8 mouse cellular contexts compared by ENCODE assay signal in genomic region chr4:127168211-127168913, GRCm38 (mm10). TPM values are rescaled to one million over a fixed set of nuclear protein-coding genes. Genes with fewer than 3 reads are reported as not detected.
DNase-seq lines count a peak whose midpoint lies in the region; ATAC-seq lines count a peak whose summit lies in the region.

No protein-coding gene starts in this region.

- H3K9ac ChIP-seq in intestine, embryonic 16.5 days (ENCODE audit: low read depth, low read length) = peak overlapping the region; percentile 71
- no peak overlapping the region for H3K9ac ChIP-seq in liver, embryonic 11.5 days (ENCODE audit: low read depth, low read length)

- H3K4me2 ChIP-seq in intestine, embryonic 16.5 days (ENCODE audit: low read depth, low read length) = peak overlapping the region; percentile 99
- H3K4me2 ChIP-seq in liver, embryonic 11.5 days = peak overlapping the region; percentile 94

- H3K27me3 ChIP-seq in intestine, embryonic 16.5 days (replicated peaks; ENCODE audit: control insufficient read depth, insufficient read depth, low read length) = peaks cover 33% of the 10 kb centered on the region
- peaks cover 61% of the 10 kb centered on the region for H3K27me3 ChIP-seq in liver, embryonic 11.5 days (replicated peaks; ENCODE audit: control insufficient read depth, insufficient read depth, low read length)

- H3K27ac ChIP-seq in intestine, embryonic 16.5 days (ENCODE audit: low read length) = no peak overlapping the region
- H3K27ac ChIP-seq in liver, embryonic 11.5 days (ENCODE audit: low read depth, low read length) = no peak overlapping the region

- H3K9me3 ChIP-seq in intestine, embryonic 16.5 days (ENCODE audit: control insufficient read depth, low read length) = no peaks in the 10 kb centered on the region
- H3K9me3 ChIP-seq in liver, embryonic 11.5 days (ENCODE audit: control insufficient read depth, low read length) = no peaks in the 10 kb centered on the region

- H3K4me1 ChIP-seq in intestine, embryonic 16.5 days (ENCODE audit: control insufficient read depth, insufficient read depth, low read length) = peaks cover 12% of the 10 kb centered on the region; the same call in 1 of the 2 replicates
- H3K4me1 ChIP-seq in liver, embryonic 11.5 days (replicated peaks; ENCODE audit: control insufficient read depth, insufficient read depth, low read length) = peaks cover 8% of the 10 kb centered on the region

- peak; percentile 28 for DNase-seq in urinary bladder, adult 2 months (ENCODE audit: low spot score)
- DNase-seq in urinary bladder, postnatal 10 days (ENCODE audit: low spot score) = no peak
- DNase-seq in cerebellum, adult 9-10 months = peak; percentile 85
- DNase-seq in forelimb bud, embryonic 11.5 days (ENCODE audit: low read depth, low spot score) = peak; percentile 25
- DNase-seq in liver, embryonic 11.5 days (ENCODE audit: low spot score) = peak; percentile 65
- DNase-seq in testis, postnatal 10 days (ENCODE audit: low spot score) = peak; percentile 68

- WGBS in intestine, embryonic 16.5 days = 0% methylated on average over 39 of the region's 39 CpGs
- under 1% methylated on average over 39 of the region's 39 CpGs for whole genome bisulfite sequencing in liver, embryonic 11.5 days

- peak overlapping the region; percentile 75 for H3K4me3 ChIP-seq in intestine, embryonic 16.5 days (ENCODE audit: low read length)
- H3K4me3 ChIP-seq in liver, embryonic 11.5 days (ENCODE audit: low read depth, low read length) = peak overlapping the region; percentile 63

- H3K36me3 ChIP-seq in intestine, embryonic 16.5 days (ENCODE audit: control insufficient read depth, insufficient read depth, low read length) = no peaks in the 10 kb centered on the region
- H3K36me3 ChIP-seq in liver, embryonic 11.5 days (ENCODE audit: control insufficient read depth, insufficient read depth, low read length) = no peaks in the 10 kb centered on the region

- ATAC-seq in intestine, embryonic 16.5 days = peak; percentile 80
- peak; percentile 63 for ATAC-seq in liver, embryonic 11.5 days (replicated peaks; ENCODE audit: low FRiP score)
- peak; percentile 27; the same call in 1 of the 2 replicates for ATAC-seq in monocyte, adult 5-6 weeks (replicated peaks; ENCODE audit: insufficient number of reproducible peaks, low FRiP score, low TSS enrichment, poor library complexity, severe bottlenecking)

RNA-seq across cellular contexts. Expression of gene Dlgap3, which starts 0.6 kb away (rescaled TPM):
- 0.16 and 0.18 TPM in 2 replicates for polyA plus RNA-seq in urinary bladder, adult 2 months (2012; rRNA removed)
- 0.50 and 0.75 TPM in 2 replicates for polyA plus RNA-seq in intestine, embryonic 16.5 days (2015; fragmentation: Nextera tagmentation; extraction: Ambion mirVana)
- polyA plus RNA-seq in liver, embryonic 11.5 days (2014; fragmentation: Nextera tagmentation; extraction: Ambion mirVana) = 1.1 and 1.4 TPM in 2 replicates
- total RNA-seq in monocyte, adult 5-6 weeks (2017) = not detected in 3 replicates

RNA-seq across cellular contexts. Expression of gene Tmem35b, which starts 44.9 kb away (rescaled TPM):
- polyA plus RNA-seq in urinary bladder, adult 2 months (2012; rRNA removed) = 25.7 and 29.8 TPM in 2 replicates
- polyA plus RNA-seq in intestine, embryonic 16.5 days (2015; fragmentation: Nextera tagmentation; extraction: Ambion mirVana) = 27.3 and 28.5 TPM in 2 replicates
- polyA plus RNA-seq in liver, embryonic 11.5 days (2014; fragmentation: Nextera tagmentation; extraction: Ambion mirVana) = 11.7 and 14.1 TPM in 2 replicates
- 9.9 to 15.1 TPM (median 12.5 TPM) in 3 replicates for total RNA-seq in monocyte, adult 5-6 weeks (2017)

Comparison
In these comparisons a context has a peak if more than half of its experiments do, and no peak if none do; other contexts are left out.
1. ATAC-seq: peak in every context shown above with its lines; median percentile 80 in intestine, embryonic 16.5 days; 63 in liver, embryonic 11.5 days; 27 in monocyte, adult 5-6 weeks.